Mouse (Mus musculus) hindbrain, postnatal 0 days (tissue): ENCODE data around the gene Chst12. TPM values are rescaled to one million over a fixed set of nuclear protein-coding genes. Genes with fewer than 3 reads are reported as not detected.

Experiments used
- ATAC-seq: fragments of 200-750 bp; cut with Nextera tagmentation; 2 replicates; pipeline ENCODE4 v1.8.0; 2017; ENCODE audit warnings: mild to moderate bottlenecking, moderate TSS enrichment, moderate library complexity
- DNase-seq: peaks from one replicate; pipeline ENCODE4 v3.0.0-alpha.2; 2015; ENCODE audit warnings: low spot score
- H3K27ac ChIP-seq: fragments of 300-500 bp; sonication (generic); 2 replicates; pipeline ENCODE4 v1.5.1; 2014; ENCODE audit warnings: mild to moderate bottlenecking
- H3K27me3 ChIP-seq: fragments of 300-500 bp; sonication (generic); 2 replicates; pipeline ENCODE4 v1.6.1; 2014; ENCODE audit warnings: low read length, mixed read lengths; ENCODE audit not compliant: insufficient read depth
- H3K36me3 ChIP-seq: fragments of 300-500 bp; sonication (generic); 2 replicates; pipeline ENCODE4 v1.6.1; 2014; ENCODE audit warnings: low read length, mixed read lengths; ENCODE audit not compliant: insufficient read depth
- H3K4me1 ChIP-seq: fragments of 300-500 bp; sonication (generic); 2 replicates; pipeline ENCODE4 v1.6.1; 2014; ENCODE audit warnings: antibody characterized with exemption, low read length, mixed read lengths; ENCODE audit not compliant: insufficient read depth
- H3K4me2 ChIP-seq: fragments of 300-500 bp; sonication (generic); 2 replicates; pipeline ENCODE4 v1.6.1; 2014; ENCODE audit warnings: low read depth, mild to moderate bottlenecking, low read length, moderate library complexity, mixed read lengths
- H3K4me3 ChIP-seq: fragments of 300-500 bp; sonication (generic); 2 replicates; pipeline ENCODE4 v1.5.1; 2014; ENCODE audit warnings: low read length
- H3K9ac ChIP-seq: fragments of 300-500 bp; sonication (generic); replicated peaks from 2 replicates; pipeline ENCODE4 v1.6.1; 2014; ENCODE audit warnings: mild to moderate bottlenecking, low read length, moderate library complexity, mixed read lengths
- H3K9me3 ChIP-seq: fragments of 300-500 bp; sonication (generic); 2 replicates; pipeline ENCODE4 v1.6.1; 2016; ENCODE audit warnings: low read length, mixed read lengths
- CTCF ChIP-seq: IDR thresholded peaks from 2 replicates; pipeline ENCODE4 v1.5.1; 2016; ENCODE audit warnings: antibody characterized with exemption, control low read depth, low read depth
- WGBS: fragments of 180-500 bp; shearing (Covaris S2); extraction: QIAGEN DNeasy Blood & Tissue Kit; methylation state at CpG from one replicate; pipeline ENCODE4 v1.1.7; 2014; 5-methylcytosine and 5-hydroxymethylcytosine counted together
- polyA plus RNA-seq: library from polyadenylated mRNA; unstranded; fragments of >200 nt; fragmentation: Nextera tagmentation; extraction: Ambion mirVana; gene quantifications from 2 replicates; pipeline ENCODE4 v1.2.1, GENCODE M21; 2015
- total RNA-seq: library from RNA; depleted of rRNA; stranded (reverse); fragments of >200 nt; gene quantifications from 2 replicates; pipeline ENCODE4 v1.2.3, GENCODE M21; 2014; rRNA removed

Gene Chst12
- total and polyA plus RNA-seq, 2 experiments from 2014 or later: 22.0 to 22.7 TPM

DNA sequence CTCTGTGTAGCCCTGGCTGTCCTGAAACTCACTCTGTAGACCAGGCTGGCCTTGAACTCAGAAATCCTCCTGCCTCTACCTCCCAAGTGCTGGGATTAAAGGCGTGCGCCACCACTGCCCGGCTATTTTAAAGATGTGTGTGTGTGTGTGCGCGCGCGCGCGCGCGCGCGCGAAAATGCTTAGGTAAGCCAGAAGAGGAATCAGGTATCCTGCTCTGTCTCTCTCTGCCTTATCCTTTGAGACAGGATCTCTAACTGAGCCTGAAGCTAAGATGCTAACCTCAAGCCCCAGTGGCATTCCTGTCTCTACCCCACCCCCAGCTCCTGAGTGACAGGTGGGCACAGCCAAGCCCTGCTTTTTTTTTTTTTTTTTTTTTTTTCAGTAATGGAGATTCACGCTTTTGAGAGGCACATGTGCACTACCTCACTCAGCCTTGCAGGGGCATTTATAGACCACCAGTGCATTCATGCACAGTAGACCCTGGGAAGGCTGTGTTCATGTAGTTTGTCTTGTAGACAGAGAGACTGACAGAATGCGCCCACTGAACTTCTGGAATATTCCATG, 63.8 kb downstream of the Chst12 start:
- Histone ChIP-seq H3K4me2 (no peak overlapping the region), H3K36me3 (no peaks in the 10 kb centered on the region), H3K27me3 (no peaks in the 10 kb centered on the region), H3K9me3 (no peaks in the 10 kb centered on the region), H3K27ac (no peak overlapping the region), H3K4me1 (no peaks in the 10 kb centered on the region; the same call in 1 of the 2 replicates), H3K4me3 (no peak overlapping the region), H3K9ac (no peak overlapping the region)
- 79% methylated on average over 16 of the region's 16 CpGs for WGBS
- TF ChIP-seq CTCF: peak; percentile 20; the same call in 1 of the 2 replicates
- ATAC-seq (no peak), DNase-seq (no peak)

DNA sequence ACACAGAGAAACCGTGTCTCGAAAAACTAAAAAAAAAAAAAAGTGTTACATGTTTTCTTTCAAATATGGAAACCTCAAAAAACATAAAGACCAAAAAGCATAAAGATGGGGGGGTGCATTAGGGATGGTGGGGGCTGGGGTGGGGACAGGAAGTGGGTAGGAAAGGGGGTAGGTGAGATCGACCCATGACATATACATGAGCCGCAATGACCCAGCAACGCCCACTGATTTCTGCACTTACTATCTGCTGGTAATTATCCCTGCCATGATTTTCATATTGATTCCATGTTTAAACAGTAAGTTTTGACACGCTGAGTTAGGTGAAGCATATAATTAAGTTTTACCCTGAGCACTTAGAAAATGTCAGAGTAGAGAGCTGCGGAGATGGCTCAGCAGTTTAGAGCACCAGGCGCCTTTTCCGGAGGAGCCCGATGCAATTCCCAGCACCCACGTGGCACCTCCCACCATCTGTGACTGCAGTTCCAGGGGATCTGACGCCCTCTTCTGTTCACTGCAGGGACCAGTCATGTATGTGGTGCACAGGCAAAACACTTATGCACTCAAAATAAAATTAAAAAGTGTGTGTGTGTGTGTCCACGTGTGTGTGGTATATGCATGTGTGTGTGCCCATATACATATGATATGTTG, 65.0 kb downstream of the Chst12 start:
- H3K9ac ChIP-seq: no peak overlapping the region
- H3K9me3 ChIP-seq: no peaks in the 10 kb centered on the region
- H3K27me3 ChIP-seq: no peaks in the 10 kb centered on the region
- no peak; the same call in 1 of the 2 replicates for TF ChIP-seq CTCF
- no peak overlapping the region for H3K4me2 ChIP-seq
- H3K36me3 ChIP-seq: no peaks in the 10 kb centered on the region
- WGBS: 86% methylated on average over 13 of the region's 13 CpGs
- ATAC-seq: no peak
- no peaks in the 10 kb centered on the region; the same call in 1 of the 2 replicates for H3K4me1 ChIP-seq
- H3K4me3 ChIP-seq: no peak overlapping the region
- no peak for DNase-seq
- no peak overlapping the region for H3K27ac ChIP-seq

DNA sequence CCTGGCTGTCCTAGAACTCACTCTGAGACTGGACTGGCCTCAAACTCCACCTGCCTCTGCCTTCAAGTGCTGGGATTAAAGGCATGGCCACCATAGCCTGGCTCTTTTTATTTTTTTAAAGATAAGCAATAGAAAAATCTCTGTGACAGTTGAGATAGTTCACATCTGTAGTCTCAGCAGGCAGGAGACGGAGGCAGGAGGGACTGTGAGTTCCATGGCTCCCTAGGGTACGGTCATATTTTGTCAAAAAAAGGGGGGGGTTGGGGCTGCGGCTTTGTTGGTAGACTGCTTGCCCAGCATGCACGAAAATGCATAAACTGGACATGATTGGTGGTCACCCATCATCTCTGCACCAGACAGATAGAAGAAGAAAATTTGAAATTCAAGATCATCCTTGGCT, 65.9 kb downstream of the Chst12 start:
- TF ChIP-seq CTCF: no peak
- H3K4me1 ChIP-seq: no peaks in the 10 kb centered on the region
- WGBS: 40% methylated on average over 4 of the region's 4 CpGs
- no peak overlapping the region for H3K4me2 ChIP-seq
- H3K27ac ChIP-seq: no peak overlapping the region
- H3K36me3 ChIP-seq: no peaks in the 10 kb centered on the region
- H3K9ac ChIP-seq: no peak overlapping the region
- H3K27me3 ChIP-seq: no peaks in the 10 kb centered on the region
- DNase-seq (no peak), ATAC-seq (no peak)
- H3K9me3 ChIP-seq: no peaks in the 10 kb centered on the region
- no peak overlapping the region for H3K4me3 ChIP-seq

DNA sequence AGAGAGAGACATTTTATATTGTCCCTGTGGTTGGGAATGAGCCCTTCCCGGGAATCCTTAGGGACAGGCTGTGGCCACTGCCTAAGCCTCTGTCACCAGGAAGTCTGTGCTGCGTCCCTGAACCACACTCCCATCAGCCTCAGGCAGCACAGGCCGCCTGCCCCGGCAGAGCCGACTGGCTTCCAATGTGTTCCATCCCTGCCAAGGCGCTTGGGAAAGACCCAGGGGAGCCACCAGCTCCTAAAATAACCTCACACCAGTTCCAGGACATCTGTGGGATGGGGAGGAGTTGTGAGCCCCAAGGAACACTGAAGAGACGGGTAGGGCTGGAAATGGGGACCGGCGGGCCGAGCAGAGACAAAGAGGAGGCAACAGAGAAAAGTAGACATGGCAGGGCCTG, 66.3 kb downstream of the Chst12 start:
- no peak overlapping the region for H3K9ac ChIP-seq
- H3K27me3 ChIP-seq: no peaks in the 10 kb centered on the region
- no peaks in the 10 kb centered on the region for H3K4me1 ChIP-seq
- H3K4me3 ChIP-seq: no peak overlapping the region
- DNase-seq: peak; percentile 35
- H3K4me2 ChIP-seq: no peak overlapping the region
- no peak for ATAC-seq
- no peaks in the 10 kb centered on the region for H3K9me3 ChIP-seq
- TF ChIP-seq CTCF: no peak
- no peak overlapping the region for H3K27ac ChIP-seq
- 41% methylated on average over 10 of the region's 10 CpGs for WGBS
- no peaks in the 10 kb centered on the region for H3K36me3 ChIP-seq

DNA sequence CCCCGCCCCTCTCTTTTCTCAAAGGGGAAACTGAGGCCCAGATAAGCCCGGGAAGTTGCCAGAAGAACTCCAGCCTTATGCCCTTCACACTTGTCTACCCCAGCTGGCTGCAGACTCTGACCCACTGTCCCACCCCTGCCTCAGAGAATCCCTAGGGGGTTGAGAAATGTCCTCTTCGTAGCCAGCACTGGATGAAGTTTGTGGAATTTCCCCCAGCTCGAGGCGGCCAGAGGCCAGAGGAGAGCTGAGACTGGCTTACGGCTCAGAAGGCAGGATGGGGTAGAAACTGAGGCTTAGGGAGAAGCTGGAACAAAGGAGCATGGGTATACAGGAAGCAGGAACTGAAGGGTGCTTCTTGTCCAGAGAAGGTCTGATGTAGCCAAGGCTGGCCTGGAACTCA, 67.3 kb downstream of the Chst12 start:
- Histone ChIP-seq H3K4me3 (no peak overlapping the region), H3K9me3 (no peaks in the 10 kb centered on the region), H3K4me1 (no peaks in the 10 kb centered on the region), H3K4me2 (no peak overlapping the region), H3K9ac (no peak overlapping the region), H3K27ac (no peak overlapping the region), H3K27me3 (no peaks in the 10 kb centered on the region), H3K36me3 (no peaks in the 10 kb centered on the region)
- WGBS: 75% methylated on average over 6 of the region's 6 CpGs
- no peak for ATAC-seq
- no peak for TF ChIP-seq CTCF
- no peak for DNase-seq

Other genes with a start within 250 kb of the Chst12 start
- gene Mad1l1, start 184.0 kb upstream of the Chst12 start, total RNA-seq: 18.6 and 29.1 TPM in 2 replicates
- gene Mad1l1, start 184.0 kb upstream of the Chst12 start, polyA plus RNA-seq: 27.2 and 30.9 TPM in 2 replicates
- gene Nudt1, start 183.9 kb upstream of the Chst12 start, total RNA-seq: 7.5 and 8.7 TPM in 2 replicates
- gene Nudt1, start 183.9 kb upstream of the Chst12 start, polyA plus RNA-seq: 19.7 and 21.4 TPM in 2 replicates
- gene Mrm2, start 173.7 kb upstream of the Chst12 start, total RNA-seq: 14.5 and 15.6 TPM in 2 replicates
- gene Mrm2, start 173.7 kb upstream of the Chst12 start, polyA plus RNA-seq: 15.0 and 15.8 TPM in 2 replicates
- gene Snx8, start 116.3 kb upstream of the Chst12 start, total RNA-seq: 68.0 and 79.6 TPM in 2 replicates
- gene Snx8, start 116.3 kb upstream of the Chst12 start, polyA plus RNA-seq: 36.2 TPM in 2 replicates
- 43.8 TPM in 2 replicates for gene Eif3b, start 86.2 kb upstream of the Chst12 start, total RNA-seq
- 60.2 and 63.2 TPM in 2 replicates for gene Eif3b, start 86.2 kb upstream of the Chst12 start, polyA plus RNA-seq
- gene Gm4869, start 59.9 kb upstream of the Chst12 start, total RNA-seq: not detected in 2 replicates
- not detected in 2 replicates for gene Gm4869, start 59.9 kb upstream of the Chst12 start, polyA plus RNA-seq
- gene Grifin, start 59.5 kb downstream of the Chst12 start, total RNA-seq: not detected in 2 replicates
- 0.25 and 0.32 TPM in 2 replicates for gene Grifin, start 59.5 kb downstream of the Chst12 start, polyA plus RNA-seq
- gene Lfng, start 101.8 kb downstream of the Chst12 start, total RNA-seq: 81.4 and 112 TPM in 2 replicates
- gene Lfng, start 101.8 kb downstream of the Chst12 start, polyA plus RNA-seq: 29.7 and 35.1 TPM in 2 replicates
- gene Ttyh3, start 143.5 kb downstream of the Chst12 start, total RNA-seq: 253 and 260 TPM in 2 replicates
- gene Ttyh3, start 143.5 kb downstream of the Chst12 start, polyA plus RNA-seq: 53.5 and 60.3 TPM in 2 replicates
- 19.1 and 43.1 TPM in 2 replicates for gene Iqce, start 196.8 kb downstream of the Chst12 start, total RNA-seq
- 22.1 and 24.8 TPM in 2 replicates for gene Iqce, start 196.8 kb downstream of the Chst12 start, polyA plus RNA-seq
- 44.6 and 46.7 TPM in 2 replicates for gene Brat1, start 199.5 kb downstream of the Chst12 start, total RNA-seq
- gene Brat1, start 199.5 kb downstream of the Chst12 start, polyA plus RNA-seq: 17.9 and 18.1 TPM in 2 replicates
- gene Amz1, start 218.6 kb downstream of the Chst12 start, total RNA-seq: 11.8 and 12.6 TPM in 2 replicates
- 9.4 and 9.7 TPM in 2 replicates for gene Amz1, start 218.6 kb downstream of the Chst12 start, polyA plus RNA-seq